Mouse (Mus musculus): ENCODE results near the gene Ank3.

DNA sequence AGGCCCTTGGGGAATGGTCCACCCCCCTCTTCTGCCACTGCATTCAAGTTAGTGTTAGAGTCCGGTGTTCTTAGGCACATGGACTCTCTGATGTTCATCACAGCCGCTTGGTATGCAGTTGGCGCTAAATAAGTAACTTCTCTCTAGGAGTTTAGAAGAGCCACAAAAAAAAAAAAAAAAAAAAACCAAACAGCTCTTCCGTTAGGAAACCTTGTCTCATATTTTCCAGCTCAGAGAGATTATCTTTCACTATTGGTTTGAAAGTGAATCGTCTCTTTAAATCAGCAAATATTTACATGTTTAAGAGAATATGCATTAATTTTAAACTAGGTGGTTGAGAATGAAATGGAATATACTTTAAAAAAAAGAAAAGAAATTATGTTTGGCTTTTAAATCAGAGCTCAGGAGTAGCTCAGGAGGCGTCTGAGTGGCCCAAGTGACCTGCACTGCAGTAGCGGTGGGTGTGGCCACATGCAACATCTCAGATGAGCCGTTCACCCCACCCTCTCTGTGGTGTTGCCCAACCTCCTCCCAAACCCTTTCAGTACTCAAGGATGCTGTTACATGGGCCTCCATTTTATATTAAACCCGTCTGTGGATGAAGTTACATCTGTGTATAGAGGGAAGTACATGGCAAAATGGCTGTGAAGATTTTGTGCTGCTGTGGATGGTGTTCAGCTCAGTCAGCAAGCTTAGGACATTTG, 138.0 kb downstream of the Ank3 start:
- TF ChIP-seq MAZ (IDR thresholded peaks at IDR 0.05; ENCODE audit: low read depth, low read length) (no peak), POLR2A (IDR thresholded peaks at IDR 0.05; ENCODE audit: control insufficient read depth in 1 of 2, insufficient read depth in 1 of 2, low read depth in 1 of 2, low read length in 2 of 2, poor library complexity in 1 of 2) (no peak), HCFC1 (IDR thresholded peaks at IDR 0.05; ENCODE audit: low read depth, low read length) (no peak), MAX (IDR thresholded peaks at IDR 0.05; ENCODE audit: low read length) (no peak), RAD21 (IDR thresholded peaks at IDR 0.05; ENCODE audit: low read depth, low read length) (no peak), CTCF (IDR thresholded peaks at IDR 0.05 in 2 of 3, conservative IDR thresholded peaks at IDR 0.05 in 1 of 3; ENCODE audit: control insufficient read depth in 1 of 3, insufficient read depth in 1 of 3, low read depth in 2 of 3, low read length in 3 of 3, poor library complexity in 1 of 3, severe bottlenecking in 1 of 3) (no peak), ZKSCAN1 (IDR thresholded peaks at IDR 0.05; ENCODE audit: low read depth, low read length) (no peak), GATA1 (IDR thresholded peaks at IDR 0.05; ENCODE audit: low read depth, low read length) (no peak), USF2 (IDR thresholded peaks at IDR 0.05; ENCODE audit: borderline replicate concordance in 1 of 2, insufficient read depth in 1 of 2, low read depth in 1 of 2, low read length in 2 of 2) (no peak), CHD1 (IDR thresholded peaks at IDR 0.05; ENCODE audit: low read depth, low read length) (no peak), E2F4 (IDR thresholded peaks at IDR 0.05; ENCODE audit: borderline replicate concordance, low read depth, low read length) (no peak), GABPA (IDR thresholded peaks at IDR 0.05; ENCODE audit: low read depth, low read length) (no peak), TAL1 (IDR thresholded peaks at IDR 0.05; ENCODE audit: low read length) (no peak)

Data from MEL (cell line).